Mouse (Mus musculus) T-cell, adult 2 months (primary cell): ENCODE data around the gene Cox6b2.
"Not testable (repeated sequence)": the region's sequence is repeated elsewhere in the genome, so short reads cannot be mapped to it uniquely, and the experiment has no call there.

ENCODE experiments used
- DNase-seq: peaks from one replicate; pipeline ENCODE4 v3.0.0; 2022; ENCODE audit warnings: low spot score

Cox6b2 gene

DNA sequence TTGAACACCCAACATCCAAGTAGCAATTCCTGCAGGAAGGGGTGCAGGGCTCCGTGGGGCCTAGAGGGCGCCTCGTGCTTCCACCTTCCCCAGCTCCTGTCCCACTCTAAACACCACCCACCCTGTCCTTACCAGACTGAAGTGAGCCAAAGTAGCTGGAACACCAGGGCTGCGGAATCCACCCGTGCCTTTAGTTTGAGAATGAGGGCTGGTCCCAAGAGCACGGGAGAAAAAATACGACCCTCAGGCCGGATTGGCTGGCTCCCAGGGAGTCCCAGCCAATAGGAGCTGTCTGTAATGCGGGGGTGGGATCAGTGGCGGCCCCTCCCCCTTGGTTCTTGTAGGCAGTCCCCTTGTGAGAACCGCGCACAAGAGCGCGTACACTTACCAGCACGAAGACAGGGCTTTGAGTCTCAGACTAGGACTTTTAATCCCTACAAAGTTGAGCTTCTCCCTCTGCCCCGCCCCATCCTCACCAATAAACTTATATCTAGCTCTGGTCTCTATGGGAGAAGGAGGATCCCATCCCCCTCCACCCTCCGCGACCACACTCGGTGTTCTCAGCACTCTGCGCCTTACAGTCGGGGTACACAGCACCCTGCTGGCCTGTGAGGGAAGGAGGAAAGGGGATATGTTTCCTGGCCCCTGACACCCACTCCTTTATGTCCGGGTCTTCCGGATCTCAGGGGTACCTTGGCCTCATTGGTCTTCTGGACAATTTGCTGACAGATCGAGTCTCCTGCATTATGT is at the start of gene Cox6b2:
Gene Cox6b2, minus strand, starts transcription at position 274 of the 750 bp plus-strand sequence.
- peak; percentile 71 for DNase-seq

DNA sequence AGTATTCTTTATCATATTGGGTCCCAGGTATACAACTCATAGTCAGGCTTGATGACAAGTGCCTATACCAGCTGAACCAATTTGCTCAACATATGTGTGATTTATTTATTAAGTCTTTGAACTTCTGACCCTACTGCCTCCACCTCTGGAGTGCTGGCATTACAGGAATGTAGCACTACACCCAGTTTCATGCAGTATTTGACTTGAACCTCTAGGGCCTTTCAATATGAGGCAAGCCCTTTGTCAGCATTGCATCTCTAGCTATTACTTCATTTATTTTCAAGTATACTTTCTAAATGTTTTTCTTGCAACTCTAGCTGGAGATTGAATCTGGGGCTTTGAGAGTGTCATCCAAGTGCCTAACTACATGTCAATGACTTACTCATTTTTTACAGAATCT is 49.4 kb upstream of the Cox6b2 start:
- DNase-seq = no peak

DNA sequence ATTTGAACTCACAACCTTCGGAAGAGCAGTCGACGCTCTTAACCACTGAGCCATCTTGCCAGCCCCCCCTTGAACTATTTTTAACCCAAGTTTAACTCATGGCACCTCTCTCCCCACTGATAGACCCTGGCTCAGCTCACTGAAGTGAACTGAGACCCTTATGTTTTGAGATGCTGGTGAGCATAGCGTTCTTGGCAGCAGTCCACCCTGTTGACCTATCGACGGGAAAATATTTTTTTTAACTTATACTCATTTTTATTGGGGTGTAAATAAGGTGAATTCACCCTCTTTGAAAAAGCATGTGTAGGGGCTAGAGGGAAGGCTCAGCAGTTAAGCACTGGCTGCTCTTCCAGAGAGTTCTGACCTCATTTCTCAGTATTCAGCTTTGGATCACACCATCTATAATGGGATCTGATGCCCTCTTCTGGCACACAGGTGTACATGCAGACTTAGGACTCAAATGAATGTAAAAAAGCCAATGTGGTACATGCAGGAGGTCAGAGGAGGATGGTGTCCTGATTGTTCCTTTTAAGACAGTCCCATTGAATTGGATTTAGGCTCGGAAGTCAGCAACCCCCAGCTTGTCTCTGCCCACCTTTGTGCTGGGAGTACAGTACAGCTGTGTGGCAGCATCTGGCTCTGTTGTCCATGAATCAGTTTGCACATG is 43.0 kb upstream of the Cox6b2 start:
- peak; percentile 55 for DNase-seq

DNA sequence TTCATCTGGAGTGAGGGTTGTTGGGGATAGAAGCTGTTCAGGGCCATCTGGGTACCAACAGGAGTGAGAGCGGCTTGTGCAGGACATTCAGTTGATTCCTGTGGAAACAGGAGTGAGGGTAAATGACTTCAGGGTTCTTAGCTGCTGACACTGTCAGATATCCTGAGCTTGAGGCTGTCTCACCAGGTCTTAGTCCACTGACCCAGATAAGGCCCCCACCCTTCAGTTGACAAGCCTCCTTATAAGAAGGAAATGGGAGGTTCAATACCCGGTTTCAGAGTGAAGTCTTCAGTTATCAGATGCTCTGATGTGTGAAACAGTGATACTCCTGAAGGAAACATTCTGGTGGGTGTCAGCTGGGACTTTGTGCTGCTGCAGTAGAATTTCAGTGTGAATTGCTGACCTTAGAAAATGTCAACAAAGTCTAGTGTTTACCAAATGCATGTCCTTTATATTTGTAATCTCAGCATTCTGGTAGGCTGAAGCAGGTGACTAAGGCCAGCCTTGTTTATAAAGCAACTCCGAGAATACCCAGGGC is 41.8 kb upstream of the Cox6b2 start:
- DNase-seq = no peak

DNA sequence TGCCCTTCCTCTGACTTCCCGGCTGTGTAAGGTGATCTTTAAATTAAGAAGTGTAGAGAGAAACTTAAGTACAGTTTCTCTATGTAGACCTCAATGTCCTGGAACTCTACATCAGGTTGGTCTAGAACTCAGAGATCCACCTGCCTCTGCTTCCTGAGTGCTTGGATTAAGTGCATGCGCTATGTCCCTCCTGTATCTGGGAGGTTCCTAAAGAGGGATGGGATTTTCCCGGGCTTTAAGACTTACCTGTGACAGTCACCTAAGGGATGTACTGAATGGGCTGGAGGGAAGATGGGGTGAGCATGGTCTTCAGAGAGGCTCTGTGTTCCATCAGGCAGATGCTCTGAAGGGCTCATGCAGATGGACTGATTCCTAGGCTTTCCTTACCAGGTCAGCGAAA is 40.8 kb upstream of the Cox6b2 start:
- DNase-seq = no peak

DNA sequence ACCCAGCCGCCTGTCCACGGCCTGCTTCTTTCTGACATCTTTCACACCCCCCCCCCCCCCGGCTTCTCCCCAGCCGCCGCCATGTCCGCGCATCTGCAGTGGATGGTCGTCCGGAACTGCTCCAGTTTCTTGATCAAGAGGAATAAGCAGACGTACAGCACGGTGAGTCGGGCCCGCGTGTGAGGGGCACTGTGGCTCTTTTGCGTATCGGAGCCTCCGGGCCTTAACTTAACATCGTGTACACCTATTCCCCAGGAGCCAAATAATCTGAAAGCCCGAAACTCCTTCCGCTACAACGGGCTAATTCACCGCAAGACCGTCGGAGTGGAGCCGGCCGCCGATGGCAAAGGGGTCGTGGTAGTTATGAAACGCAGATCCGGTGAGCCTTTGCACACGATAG is 40.4 kb upstream of the Cox6b2 start:
- DNase-seq = not testable (repeated sequence)

DNA sequence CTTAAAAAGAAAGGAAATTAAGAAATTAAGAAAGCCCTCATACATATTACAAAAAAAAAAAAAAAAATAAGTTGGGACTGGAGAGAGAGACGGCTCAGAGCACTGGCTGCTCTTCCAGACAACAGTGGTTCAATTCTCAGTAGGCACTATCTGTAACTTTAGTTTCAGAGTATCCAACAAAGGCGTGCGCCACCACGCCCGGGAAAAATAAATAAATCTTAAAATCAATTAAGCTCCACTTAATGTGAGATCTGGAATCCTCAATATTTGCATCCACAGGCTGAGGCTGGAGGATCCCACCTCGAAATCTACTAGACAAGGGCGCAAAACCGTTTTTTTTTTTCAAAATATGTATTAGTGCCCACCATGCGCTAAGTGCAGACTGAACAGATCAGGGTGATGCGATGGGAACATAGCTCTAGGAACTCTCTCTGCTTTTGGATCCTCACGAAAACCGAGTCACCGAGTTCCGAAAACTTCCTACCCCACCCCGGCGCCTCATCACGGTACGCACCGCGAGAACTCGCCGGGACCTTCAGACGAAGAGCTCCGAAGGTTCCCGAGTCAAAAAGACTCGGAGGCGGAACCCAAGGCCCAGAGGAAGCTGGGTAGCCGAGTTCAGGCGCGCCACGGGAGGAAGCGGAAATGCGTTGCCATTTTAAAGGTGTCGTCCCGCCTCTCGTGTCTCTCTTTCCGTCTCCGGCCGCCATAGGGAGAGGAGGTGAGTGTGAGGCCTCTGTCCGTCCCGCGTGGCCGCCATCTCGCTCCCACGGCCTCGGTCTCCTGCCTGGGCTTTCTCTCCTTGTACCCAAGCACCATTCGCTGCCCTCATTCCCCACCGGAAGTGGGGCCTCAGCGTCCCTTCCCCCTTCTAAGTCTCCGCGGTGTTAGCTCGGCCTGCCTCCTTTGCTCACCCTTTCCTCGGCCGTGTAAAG is 39.7 kb upstream of the Cox6b2 start, which contains the start of gene Rpl28:
Gene Rpl28, plus strand, starts transcription at position 597 of the 935 bp plus-strand sequence.
- peak; percentile 95 for DNase-seq

DNA sequence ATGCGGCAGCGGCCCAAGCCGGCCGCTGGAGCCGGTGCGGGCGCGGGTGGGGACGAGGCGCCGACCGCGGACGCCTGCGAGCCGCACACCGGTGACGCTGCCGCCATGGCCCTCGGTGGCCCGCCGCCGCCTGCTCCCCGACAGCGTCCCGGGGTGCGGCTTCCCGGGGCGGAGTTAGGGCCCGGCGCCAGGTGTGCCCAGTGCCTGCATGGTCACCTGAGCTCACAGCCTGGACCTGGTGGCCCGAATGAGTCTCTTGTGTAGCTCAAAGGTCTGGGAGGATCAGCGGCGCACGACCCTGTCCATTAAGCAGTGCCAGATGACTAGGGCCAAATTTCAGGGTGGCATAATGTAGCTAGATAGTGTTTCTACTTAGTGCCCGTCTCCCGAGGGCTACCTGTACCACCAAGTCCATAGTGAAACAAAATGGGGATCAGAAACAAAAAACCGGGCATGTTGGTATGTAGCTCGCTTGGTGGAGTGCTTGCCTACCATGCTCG is 36.6 kb upstream of the Cox6b2 start, which contains the start of gene Tmem238:
Gene Tmem238, minus strand, starts transcription at position 221 of the 500 bp plus-strand sequence.
- no peak for DNase-seq

DNA sequence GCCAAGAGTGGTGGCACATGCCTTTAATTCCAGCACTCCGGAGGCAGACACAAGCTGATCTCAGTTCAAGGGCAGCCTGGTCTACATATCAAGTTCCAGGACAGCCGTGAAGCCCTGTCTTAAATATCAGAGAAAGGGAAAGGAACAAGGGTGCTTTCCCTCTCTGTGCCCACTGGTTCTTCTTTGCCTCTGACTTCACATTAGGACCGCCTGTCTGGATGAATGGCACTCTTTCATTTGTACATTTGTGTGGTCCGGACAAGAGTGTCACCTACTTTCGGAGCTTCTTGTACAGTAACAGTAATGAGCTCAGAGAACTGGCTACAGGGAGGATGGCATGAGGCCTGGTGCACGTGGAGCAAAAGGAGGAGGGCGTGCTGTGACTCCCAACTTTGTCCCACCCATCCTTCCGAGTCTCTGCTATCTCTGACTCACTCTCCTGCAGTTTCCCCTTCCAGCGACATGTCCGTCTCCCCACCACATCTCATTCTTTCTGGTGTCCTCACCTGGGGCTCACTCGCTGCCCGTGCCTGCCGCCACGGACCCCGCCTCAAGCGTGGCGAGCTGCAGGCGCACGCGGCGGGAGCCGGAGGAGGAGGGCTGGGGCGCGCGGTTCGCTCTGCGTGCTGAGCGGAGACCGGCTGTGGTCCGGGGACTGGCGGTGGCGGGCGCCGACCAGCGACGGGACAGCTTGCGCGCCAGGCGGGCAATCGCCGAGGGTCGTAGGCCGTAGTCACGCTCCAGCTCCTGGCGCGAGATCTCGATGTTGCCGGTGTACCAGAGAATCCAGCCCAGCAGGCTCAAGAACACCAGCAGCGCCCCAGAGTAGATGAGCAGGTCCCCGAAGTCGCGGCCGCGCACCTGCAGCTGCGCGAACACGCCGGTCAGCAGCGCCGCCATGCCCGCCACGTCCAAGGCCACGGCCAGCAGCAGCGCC is 35.9 kb upstream of the Cox6b2 start:
- DNase-seq = peak; percentile 30

DNA sequence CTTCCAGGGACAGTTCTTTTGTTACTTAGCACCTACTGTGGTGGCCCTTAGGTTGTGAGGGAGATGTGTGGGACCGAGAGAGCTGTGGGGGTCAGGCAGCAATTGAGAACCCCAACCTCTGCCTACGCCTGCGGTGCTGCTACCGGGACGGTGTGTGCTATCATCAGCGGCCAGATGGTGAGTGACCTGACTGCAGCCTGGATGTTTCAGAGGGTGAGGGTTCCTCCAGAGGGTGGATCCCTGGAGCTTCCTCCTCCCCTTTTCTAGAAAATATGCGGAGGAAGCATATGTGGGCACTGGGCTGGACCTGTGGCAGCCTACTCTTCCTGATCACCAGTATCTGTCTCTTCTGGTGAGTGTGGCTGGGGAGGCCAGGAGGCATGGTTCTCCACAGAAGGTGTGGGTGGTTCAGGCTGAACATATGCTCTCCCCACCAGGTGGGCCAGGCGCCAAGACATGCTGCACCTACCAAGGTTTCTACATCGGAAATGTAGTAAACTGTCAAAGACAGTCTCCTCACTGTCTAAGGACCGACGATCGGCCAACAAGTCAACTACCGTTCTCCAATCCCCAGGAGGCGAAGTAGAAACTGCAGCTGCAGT is 30.9 kb upstream of the Cox6b2 start:
- no peak for DNase-seq

DNA sequence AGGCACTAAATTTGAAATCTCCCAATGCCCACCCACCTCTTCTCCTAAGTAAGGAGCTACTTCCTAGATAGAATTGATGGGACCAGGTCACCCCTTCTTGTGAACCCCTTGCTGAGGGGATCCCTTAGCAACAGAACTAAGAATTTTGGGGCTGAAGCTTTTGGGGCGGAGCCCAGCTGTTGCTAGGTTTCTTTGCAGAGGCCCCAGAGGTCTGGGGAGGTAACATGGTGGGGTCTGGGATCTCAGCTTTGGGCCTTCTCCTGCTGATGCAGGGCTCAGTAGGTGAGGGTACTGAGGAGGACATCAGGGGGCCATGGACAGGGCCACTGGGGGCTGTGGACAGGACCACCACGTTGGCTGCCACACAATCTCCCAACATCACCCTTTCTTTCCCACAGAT is 29.9 kb upstream of the Cox6b2 start, which contains the start of the genes Il11 and Tmem190:
Gene Il11, minus strand, starts transcription at position 101 of the 400 bp plus-strand sequence.
Gene Tmem190, plus strand, starts transcription at position 179 of the 400 bp plus-strand sequence.
- no peak for DNase-seq

DNA sequence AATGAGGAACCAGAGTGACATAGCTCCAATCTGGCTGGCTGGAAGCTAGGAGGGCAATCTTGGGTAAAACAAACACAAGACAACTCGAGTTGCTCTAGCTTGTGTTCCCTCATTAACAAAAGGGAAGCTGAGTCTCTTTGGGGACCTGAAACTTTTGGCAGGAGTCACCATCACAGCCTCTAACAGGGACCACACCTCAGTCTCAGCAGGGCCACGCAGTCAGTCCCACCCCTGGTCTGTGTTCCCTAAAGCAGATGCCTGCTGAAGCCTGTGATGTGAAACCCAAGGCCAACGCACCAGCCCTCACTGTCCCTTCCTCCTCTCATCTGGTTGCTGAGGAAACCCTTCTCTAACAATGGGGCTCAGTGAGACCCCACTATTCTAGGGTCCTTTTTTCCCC is 29.2 kb upstream of the Cox6b2 start:
- no peak for DNase-seq

DNA sequence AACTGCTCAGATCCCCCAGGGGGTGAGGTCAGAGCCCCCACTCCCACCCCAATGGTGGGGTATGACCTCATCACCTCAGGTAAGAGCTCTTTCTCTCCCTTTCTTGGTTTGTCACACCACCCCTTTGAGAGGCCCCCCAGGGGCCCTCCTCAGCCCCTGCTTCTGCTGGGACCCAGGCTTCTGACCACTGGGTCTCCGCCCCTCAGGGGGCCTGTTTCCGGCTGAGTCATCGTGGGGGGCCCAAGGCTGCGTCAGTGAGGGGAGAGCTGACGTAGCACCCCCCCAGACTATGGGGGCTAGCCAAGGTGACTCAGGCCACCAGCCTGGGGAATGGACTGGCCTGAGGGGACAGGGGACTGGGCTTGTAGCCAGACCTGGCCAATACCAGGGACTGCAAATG is 27.0 kb upstream of the Cox6b2 start:
- DNase-seq = no peak

DNA sequence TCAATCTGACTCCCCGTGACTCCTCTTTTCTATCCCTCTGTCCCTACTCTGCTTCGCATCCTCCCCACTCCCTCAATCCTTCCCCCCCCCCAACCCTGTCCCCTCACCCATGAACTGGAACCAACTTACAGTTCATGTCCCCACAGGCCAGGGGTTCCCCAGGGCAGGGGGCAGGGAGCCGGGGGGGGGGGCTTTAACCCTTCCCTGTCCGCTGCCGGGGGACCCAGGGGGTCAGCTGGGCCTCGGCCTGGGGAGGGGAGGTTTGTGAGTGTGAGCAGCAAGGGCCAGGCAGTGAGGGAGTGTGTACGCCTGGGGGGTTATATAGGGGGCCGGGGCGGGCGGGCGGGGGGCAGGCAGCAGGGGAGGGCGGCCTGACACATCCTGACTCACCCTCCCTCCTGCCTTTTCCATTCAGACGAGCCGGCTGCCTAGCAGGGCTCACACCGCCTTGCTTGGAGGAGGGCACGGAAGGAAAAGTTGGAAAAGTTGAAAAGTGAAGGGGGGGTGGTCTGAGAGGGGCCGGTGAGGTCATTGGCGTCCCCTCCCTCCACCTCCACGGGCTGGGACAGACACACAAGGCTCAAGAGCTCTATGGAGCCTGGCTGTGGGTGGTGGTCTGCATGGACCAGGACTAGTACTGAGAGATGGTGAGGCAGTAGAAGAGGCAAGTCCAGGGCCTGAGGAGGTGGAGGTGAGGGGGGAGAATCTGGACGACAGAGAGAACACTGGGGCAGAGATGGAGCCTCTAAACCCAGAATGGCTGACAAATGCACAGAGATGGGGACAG is 25.1 kb upstream of the Cox6b2 start:
- DNase-seq = no peak

DNA sequence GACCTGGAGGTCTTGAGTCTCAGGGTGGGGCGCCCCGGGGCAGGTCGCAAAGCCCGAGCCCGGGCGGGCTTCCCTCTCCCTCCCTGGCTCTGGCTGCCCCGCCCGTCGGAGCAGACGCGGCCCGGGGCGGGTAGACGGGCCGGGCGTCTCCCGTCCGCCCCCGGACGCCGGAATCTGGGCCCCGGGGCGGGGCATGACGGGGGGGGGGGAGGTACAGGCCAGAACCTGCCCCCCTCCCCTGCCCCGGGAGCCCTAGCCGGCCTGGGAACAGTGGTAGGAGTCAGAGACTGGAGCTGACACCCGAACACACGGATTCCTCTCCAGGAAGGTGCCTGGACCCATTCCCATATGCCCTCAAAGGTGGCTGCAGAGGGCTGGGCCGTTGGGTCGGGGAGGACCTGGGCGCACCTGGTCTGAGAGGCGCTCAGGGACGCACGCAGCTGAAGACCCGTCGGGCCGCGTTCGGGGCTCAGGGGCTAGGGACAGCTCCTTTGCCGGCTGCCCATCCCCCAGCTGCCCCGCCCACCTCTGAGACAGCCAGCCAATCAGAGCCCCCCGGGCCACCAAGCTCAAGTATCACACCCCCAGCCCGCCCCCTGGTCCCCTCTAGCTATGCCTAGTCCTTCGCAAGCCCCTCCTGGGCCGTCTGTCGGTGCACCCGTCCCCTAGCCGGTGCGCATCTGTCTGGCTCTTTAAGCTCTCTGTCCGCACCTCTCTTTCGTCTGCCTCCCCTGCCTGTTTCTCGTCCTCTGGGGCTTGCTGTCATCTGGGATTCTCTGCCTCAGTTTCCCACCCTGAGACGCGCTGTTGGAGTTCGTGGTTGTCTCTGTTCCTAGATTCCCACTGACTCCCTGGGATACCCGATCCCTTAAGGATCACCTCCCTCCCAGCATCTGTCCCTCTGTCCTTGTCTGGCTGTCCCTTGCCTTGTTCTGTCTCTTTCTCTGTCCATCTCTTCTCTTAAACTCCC is 24.3 kb upstream of the Cox6b2 start:
- peak; percentile 27 for DNase-seq

DNA sequence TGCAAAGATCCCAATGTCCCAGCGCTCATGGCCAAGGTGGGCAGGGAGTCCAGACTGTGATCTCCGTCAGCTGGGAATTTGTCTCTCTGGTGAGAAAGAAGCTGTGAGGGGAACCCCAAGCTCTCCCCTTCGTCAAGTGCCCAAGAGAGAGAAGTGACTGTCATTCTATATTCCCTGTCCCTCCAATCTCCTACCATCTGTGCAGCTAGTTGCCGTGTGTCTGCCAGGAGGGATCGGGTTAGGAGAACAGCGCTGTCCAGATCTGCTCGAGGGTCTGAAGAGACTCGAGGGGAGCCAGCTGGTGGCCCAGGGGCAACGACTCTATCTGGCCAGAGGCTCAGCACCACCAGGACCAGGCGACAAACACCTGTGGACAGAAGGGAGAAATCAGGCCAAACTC is 23.2 kb upstream of the Cox6b2 start:
- no peak for DNase-seq

DNA sequence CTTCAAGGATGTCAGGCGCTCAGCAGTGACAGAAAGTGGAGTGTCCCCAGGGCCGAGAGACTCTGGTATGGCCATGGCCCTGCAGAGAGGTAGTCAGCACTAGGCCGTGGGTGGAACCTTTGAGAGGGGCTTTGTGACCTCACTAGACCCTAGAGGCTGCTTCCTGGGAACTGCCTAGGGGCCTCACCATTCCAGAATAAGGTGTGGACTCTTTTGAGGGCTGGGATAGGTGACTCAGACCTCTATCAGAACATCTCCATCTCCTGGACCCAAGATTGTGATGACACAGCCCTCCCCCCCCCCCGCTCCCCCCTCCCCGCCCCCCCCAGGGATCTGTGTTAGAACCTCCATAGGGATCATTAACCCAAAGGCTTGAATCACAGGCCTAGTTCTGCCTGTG is 18.3 kb upstream of the Cox6b2 start, which contains the start of gene Fam71e2:
Gene Fam71e2, minus strand, starts transcription at position 101 of the 400 bp plus-strand sequence.
- DNase-seq = no peak
